Mouse (Mus musculus) heart, embryonic 11.5 days (tissue): Measurements from ENCODE around the gene Dnah9. TPM values are rescaled to one million over a fixed set of nuclear protein-coding genes. Genes with fewer than 3 reads are reported as not detected.

Experiments
- ATAC-seq: fragments of 200-750 bp; cut with Nextera tagmentation; replicated peaks from 2 replicates; pipeline ENCODE4 v1.8.0; 2017; ENCODE audit warnings: moderate library complexity; ENCODE audit not compliant: insufficient number of reproducible peaks, low FRiP score, low TSS enrichment
- H3K27ac ChIP-seq: fragments of 300-500 bp; sonication (generic); 2 replicates; pipeline ENCODE4 v1.5.1; 2014; ENCODE audit warnings: mild to moderate bottlenecking, low read depth, low read length
- H3K27me3 ChIP-seq: fragments of 300-500 bp; sonication (generic); 2 replicates; pipeline ENCODE4 v1.6.1; 2014; ENCODE audit warnings: mild to moderate bottlenecking, low read length, mixed read lengths; ENCODE audit not compliant: control insufficient read depth, insufficient read depth
- H3K36me3 ChIP-seq: fragments of 300-500 bp; sonication (generic); 2 replicates; pipeline ENCODE4 v1.6.1; 2014; ENCODE audit warnings: mild to moderate bottlenecking, low read length, moderate library complexity, mixed read lengths; ENCODE audit not compliant: control insufficient read depth, insufficient read depth
- H3K4me1 ChIP-seq: fragments of 300-500 bp; sonication (generic); 2 replicates; pipeline ENCODE4 v1.6.1; 2014; ENCODE audit warnings: low read length; ENCODE audit not compliant: control insufficient read depth, insufficient read depth
- H3K4me2 ChIP-seq: fragments of 300-500 bp; sonication (generic); 2 replicates; pipeline ENCODE4 v1.6.1; 2014; ENCODE audit warnings: mild to moderate bottlenecking, moderate library complexity
- H3K4me3 ChIP-seq: fragments of 300-500 bp; sonication (generic); 2 replicates; pipeline ENCODE4 v1.5.1; 2014; ENCODE audit warnings: low read depth, low read length
- H3K9ac ChIP-seq: fragments of 300-500 bp; sonication (generic); 2 replicates; pipeline ENCODE4 v1.6.1; 2014; ENCODE audit warnings: mild to moderate bottlenecking, low read depth, low read length, moderate library complexity
- H3K9me3 ChIP-seq: fragments of 300-500 bp; sonication (generic); replicated peaks from 2 replicates; pipeline ENCODE4 v1.6.1; 2016; ENCODE audit warnings: low read length; ENCODE audit not compliant: control insufficient read depth
- WGBS: fragments of 180-500 bp; shearing (Covaris S2); extraction: QIAGEN DNeasy Blood & Tissue Kit; methylation state at CpG from one replicate; pipeline ENCODE4 v1.1.7; 2014; ENCODE audit not compliant: insufficient replicate concordance; 5-methylcytosine and 5-hydroxymethylcytosine counted together
- polyA plus RNA-seq: library from polyadenylated mRNA; unstranded; fragments of >200 nt; fragmentation: Nextera tagmentation; extraction: Ambion mirVana; gene quantifications from 2 replicates; pipeline ENCODE4 v1.2.1, GENCODE M21; 2014

Gene Dnah9
- polyA plus RNA-seq, 1 experiment from 2014 or later = 0.06 TPM

DNA sequence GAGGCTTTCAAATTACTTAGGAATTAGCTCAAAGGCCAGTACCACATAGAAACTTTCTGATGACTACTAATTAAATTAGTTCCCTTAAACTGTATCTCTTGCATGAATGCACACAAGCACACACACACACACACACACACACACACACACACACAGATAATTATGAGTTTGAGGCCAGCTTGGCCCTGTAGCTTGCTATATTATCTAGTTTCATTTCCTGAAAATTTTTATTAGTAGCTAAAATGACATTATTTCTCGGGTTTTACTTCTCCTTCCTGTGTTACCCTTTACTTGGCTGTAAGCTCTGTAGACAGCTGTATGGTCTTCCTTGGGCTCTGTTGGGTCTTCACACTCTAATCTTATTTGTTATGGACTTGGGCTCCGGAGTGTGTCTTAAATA is 264.4 kb downstream of the Dnah9 start:
- ATAC-seq = no peak
- Histone ChIP-seq H3K9me3 (no peaks in the 10 kb centered on the region), H3K36me3 (no peaks in the 10 kb centered on the region), H3K4me2 (no peak overlapping the region), H3K4me3 (no peak overlapping the region), H3K27ac (no peak overlapping the region), H3K27me3 (no peaks in the 10 kb centered on the region), H3K9ac (no peak overlapping the region), H3K4me1 (no peaks in the 10 kb centered on the region)
- WGBS = 69% methylated on average over 2 of the region's 2 CpGs

- no peaks in the 10 kb centered on the region for H3K36me3 ChIP-seq
- H3K4me2 ChIP-seq = no peak overlapping the region
- no peaks in the 10 kb centered on the region for H3K27me3 ChIP-seq
- H3K9ac ChIP-seq = no peak overlapping the region
- H3K9me3 ChIP-seq = no peaks in the 10 kb centered on the region
- H3K4me3 ChIP-seq = no peak overlapping the region
- H3K27ac ChIP-seq = no peak overlapping the region
- 84% methylated on average over 2 of the region's 2 CpGs for WGBS
- no peaks in the 10 kb centered on the region for H3K4me1 ChIP-seq
- no peak for ATAC-seq
Measured at GRCm38 (mm10) chr11:65881465-65881864, 286.9 kb downstream of the Dnah9 start.

- 64% methylated on average over 1 of the region's 1 CpGs for WGBS
- no peak overlapping the region for H3K9ac ChIP-seq
- H3K4me2 ChIP-seq = no peak overlapping the region
- H3K27me3 ChIP-seq = no peaks in the 10 kb centered on the region
- no peaks in the 10 kb centered on the region for H3K36me3 ChIP-seq
- H3K27ac ChIP-seq = no peak overlapping the region
- ATAC-seq = no peak
- H3K9me3 ChIP-seq = no peaks in the 10 kb centered on the region
- no peaks in the 10 kb centered on the region for H3K4me1 ChIP-seq
- H3K4me3 ChIP-seq = no peak overlapping the region
Measured at GRCm38 (mm10) chr11:65877146-65877775, 291.1 kb downstream of the Dnah9 start.

GRCm38 (mm10) chr11:65861476-65861875 is 306.9 kb downstream of the Dnah9 start:
- Histone ChIP-seq H3K27me3 (no peaks in the 10 kb centered on the region), H3K9me3 (no peaks in the 10 kb centered on the region), H3K4me3 (no peak overlapping the region), H3K27ac (no peak overlapping the region), H3K4me1 (no peaks in the 10 kb centered on the region), H3K4me2 (no peak overlapping the region), H3K9ac (no peak overlapping the region), H3K36me3 (no peaks in the 10 kb centered on the region)
- WGBS = 68% methylated on average over 4 of the region's 4 CpGs
- ATAC-seq = no peak

DNA sequence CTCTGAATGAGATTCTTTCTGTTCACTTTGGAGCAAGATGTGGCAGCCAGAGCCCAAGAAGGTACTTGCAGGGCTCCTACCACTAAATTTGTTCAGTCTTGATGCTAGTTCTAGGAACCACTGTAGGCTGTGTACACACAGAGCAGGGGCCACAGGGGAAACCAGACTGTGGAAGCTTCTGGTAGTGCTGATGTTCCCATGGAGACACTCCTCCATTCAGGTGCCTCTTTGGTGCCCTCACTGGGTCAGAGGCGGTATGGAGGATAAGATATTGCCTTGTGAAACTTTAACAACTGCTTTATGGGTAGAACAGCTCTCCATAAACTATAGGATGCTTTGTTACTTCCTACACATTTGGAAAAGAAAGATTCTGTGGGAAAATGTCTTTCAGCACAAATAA is 316.3 kb downstream of the Dnah9 start:
- ATAC-seq = no peak
- H3K27ac ChIP-seq = no peak overlapping the region
- no peaks in the 10 kb centered on the region for H3K9me3 ChIP-seq
- no peak overlapping the region for H3K9ac ChIP-seq
- H3K4me3 ChIP-seq = no peak overlapping the region
- H3K4me2 ChIP-seq = no peak overlapping the region
- 11% methylated on average over 1 of the region's 1 CpGs for WGBS
- H3K27me3 ChIP-seq = no peaks in the 10 kb centered on the region
- H3K4me1 ChIP-seq = no peaks in the 10 kb centered on the region
- no peaks in the 10 kb centered on the region for H3K36me3 ChIP-seq

DNA sequence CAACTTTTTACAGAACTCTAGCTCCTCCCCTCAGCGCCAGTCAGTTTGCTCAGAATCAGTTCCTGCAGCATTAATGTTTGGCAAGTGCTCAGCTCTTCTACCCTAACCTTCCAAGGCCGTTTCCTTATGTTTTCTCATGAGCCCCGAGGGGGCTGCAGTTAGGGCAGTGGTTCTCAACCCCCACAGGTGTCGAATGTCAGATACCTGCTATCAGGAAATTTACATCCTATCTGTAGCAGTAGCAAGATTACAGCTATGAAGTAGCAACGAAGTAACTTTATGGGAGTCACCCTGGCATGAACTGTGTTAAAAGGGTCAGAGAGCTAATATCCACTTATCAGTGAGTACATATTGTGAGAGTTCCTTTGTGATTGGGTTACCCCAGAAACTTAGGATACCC is 321.9 kb downstream of the Dnah9 start:
- no peak for ATAC-seq
- H3K4me2 ChIP-seq = no peak overlapping the region
- H3K27ac ChIP-seq = no peak overlapping the region
- H3K36me3 ChIP-seq = no peaks in the 10 kb centered on the region
- H3K27me3 ChIP-seq = no peaks in the 10 kb centered on the region
- H3K9ac ChIP-seq = no peak overlapping the region
- no peaks in the 10 kb centered on the region for H3K9me3 ChIP-seq
- no peak overlapping the region for H3K4me3 ChIP-seq
- 47% methylated on average over 5 of the region's 5 CpGs for WGBS
- no peaks in the 10 kb centered on the region for H3K4me1 ChIP-seq

GRCm38 (mm10) chr11:65838999-65839398 is 329.4 kb downstream of the Dnah9 start:
- Histone ChIP-seq H3K9me3 (no peaks in the 10 kb centered on the region), H3K36me3 (no peaks in the 10 kb centered on the region), H3K27me3 (no peaks in the 10 kb centered on the region), H3K4me1 (no peaks in the 10 kb centered on the region), H3K4me3 (no peak overlapping the region), H3K4me2 (no peak overlapping the region), H3K27ac (no peak overlapping the region), H3K9ac (no peak overlapping the region)
- 60% methylated on average over 8 of the region's 8 CpGs for WGBS
- ATAC-seq = no peak

DNA sequence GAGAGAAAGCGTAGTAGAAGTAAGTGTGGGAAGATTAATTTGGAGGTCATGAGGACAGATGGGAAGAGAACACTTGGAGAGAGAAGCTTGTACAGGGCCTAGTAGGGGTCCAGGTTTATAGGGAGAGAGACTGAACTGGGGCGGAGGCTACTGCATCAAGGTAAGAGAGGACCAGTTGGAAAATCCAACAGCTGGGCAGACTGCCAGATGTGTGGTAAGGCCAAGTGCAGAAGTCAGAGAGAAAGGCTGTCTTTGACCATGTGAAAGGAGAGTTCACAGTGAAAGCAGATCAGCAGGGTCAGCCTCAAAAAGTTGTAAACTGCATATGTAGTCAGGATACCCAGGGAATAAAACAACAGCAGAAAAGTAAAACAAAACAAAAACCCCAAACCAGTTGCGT is 343.8 kb downstream of the Dnah9 start:
- Histone ChIP-seq H3K9me3 (no peaks in the 10 kb centered on the region), H3K4me2 (no peak overlapping the region), H3K27me3 (no peaks in the 10 kb centered on the region), H3K36me3 (peaks cover 23% of the 10 kb centered on the region), H3K9ac (no peak overlapping the region), H3K4me3 (no peak overlapping the region), H3K4me1 (no peaks in the 10 kb centered on the region), H3K27ac (no peak overlapping the region)
- ATAC-seq = no peak
- 88% methylated on average over 3 of the region's 3 CpGs for WGBS

- H3K9ac ChIP-seq = no peak overlapping the region
- H3K27me3 ChIP-seq = no peaks in the 10 kb centered on the region
- no peak overlapping the region for H3K4me2 ChIP-seq
- H3K36me3 ChIP-seq = peaks cover 19% of the 10 kb centered on the region
- ATAC-seq = no peak
- H3K27ac ChIP-seq = no peak overlapping the region
- H3K9me3 ChIP-seq = no peaks in the 10 kb centered on the region
- WGBS = 16% methylated on average over 7 of the region's 7 CpGs
- H3K4me1 ChIP-seq = no peaks in the 10 kb centered on the region; the same call in 1 of the 2 replicates
- H3K4me3 ChIP-seq = no peak overlapping the region
Measured at GRCm38 (mm10) chr11:65820877-65821276, 347.5 kb downstream of the Dnah9 start.
